Mouse (Mus musculus) limb, embryonic 14.5 days (tissue): ENCODE results near the gene Ntn1. TPM values are rescaled to one million over a fixed set of nuclear protein-coding genes. Genes with fewer than 3 reads are reported as not detected.

Experiments
- ATAC-seq: fragments of 200-750 bp; cut with Nextera tagmentation; 2 replicates; pipeline ENCODE4 v1.8.0; 2017; ENCODE audit warnings: low read depth, moderate number of reproducible peaks, moderate TSS enrichment; ENCODE audit not compliant: low FRiP score
- DNase-seq: peaks from one replicate; pipeline ENCODE4 v3.0.0-alpha.2; 2015; ENCODE audit warnings: low spot score
- H3K27ac ChIP-seq: fragments of 300-500 bp; sonication (generic); replicated peaks from 2 replicates; pipeline ENCODE4 v1.5.1; 2014; ENCODE audit warnings: low read depth, mild to moderate bottlenecking, low read length, moderate library complexity, mixed read lengths
- H3K27me3 ChIP-seq: fragments of 300-500 bp; sonication (generic); 2 replicates; pipeline ENCODE4 v1.6.1; 2014; ENCODE audit warnings: low read length, mixed read lengths; ENCODE audit not compliant: control insufficient read depth, insufficient read depth
- H3K36me3 ChIP-seq: fragments of 300-500 bp; sonication (generic); 2 replicates; pipeline ENCODE4 v1.6.1; 2014; ENCODE audit warnings: mild to moderate bottlenecking, low read length, moderate library complexity, mixed read lengths; ENCODE audit not compliant: control insufficient read depth, insufficient read depth
- H3K4me1 ChIP-seq: fragments of 300-500 bp; sonication (generic); 2 replicates; pipeline ENCODE4 v1.6.1; 2014; ENCODE audit warnings: antibody characterized with exemption, low read length, mixed read lengths; ENCODE audit not compliant: control insufficient read depth, insufficient read depth
- H3K4me2 ChIP-seq: fragments of 300-500 bp; sonication (generic); replicated peaks from 2 replicates; pipeline ENCODE4 v1.6.1; 2014; ENCODE audit warnings: low read depth, mild to moderate bottlenecking, low read length, moderate library complexity; ENCODE audit not compliant: severe bottlenecking
- H3K4me3 ChIP-seq: fragments of 300-500 bp; sonication (generic); replicated peaks from 2 replicates; pipeline ENCODE4 v1.5.1; 2014; ENCODE audit warnings: low read length
- H3K9ac ChIP-seq: fragments of 300-500 bp; sonication (generic); 2 replicates; pipeline ENCODE4 v1.6.1; 2014; ENCODE audit warnings: mild to moderate bottlenecking, low read depth, low read length, moderate library complexity; ENCODE audit not compliant: severe bottlenecking
- H3K9me3 ChIP-seq: fragments of 300-500 bp; sonication (generic); 2 replicates; pipeline ENCODE4 v1.6.1; 2016; ENCODE audit warnings: low read length; ENCODE audit not compliant: control insufficient read depth
- POLR2A ChIP-seq: fragments of 200-500 bp; IDR thresholded peaks from 2 replicates; pipeline ENCODE4 v1.8.0; 2012; ENCODE audit warnings: inconsistent platforms, mild to moderate bottlenecking, moderate library complexity, borderline replicate concordance; ENCODE audit not compliant: insufficient read depth, insufficient read length; ENCODE audit errors: extremely low read depth
- WGBS: fragments of 180-500 bp; shearing (Covaris S2); extraction: QIAGEN DNeasy Blood & Tissue Kit; methylation state at CpG from one replicate; pipeline ENCODE4 v1.1.7; 2014; 5-methylcytosine and 5-hydroxymethylcytosine counted together
- polyA plus RNA-seq, 2 experiments: library from polyadenylated mRNA; depleted of rRNA in 1 of 2; stranded (reverse) in 1 of 2; unstranded in 1 of 2; fragments of >200 nt; fragmentation: Nextera tagmentation in 1 of 2; extraction: Ambion mirVana in 1 of 2; gene quantifications; 2 replicates each; pipeline versions ENCODE4 v1.2.1 to v1.2.3; 2012 to 2014

Ntn1 gene
- polyA plus RNA-seq, 2 experiments, result 4.7 to 18.5 TPM

DNA sequence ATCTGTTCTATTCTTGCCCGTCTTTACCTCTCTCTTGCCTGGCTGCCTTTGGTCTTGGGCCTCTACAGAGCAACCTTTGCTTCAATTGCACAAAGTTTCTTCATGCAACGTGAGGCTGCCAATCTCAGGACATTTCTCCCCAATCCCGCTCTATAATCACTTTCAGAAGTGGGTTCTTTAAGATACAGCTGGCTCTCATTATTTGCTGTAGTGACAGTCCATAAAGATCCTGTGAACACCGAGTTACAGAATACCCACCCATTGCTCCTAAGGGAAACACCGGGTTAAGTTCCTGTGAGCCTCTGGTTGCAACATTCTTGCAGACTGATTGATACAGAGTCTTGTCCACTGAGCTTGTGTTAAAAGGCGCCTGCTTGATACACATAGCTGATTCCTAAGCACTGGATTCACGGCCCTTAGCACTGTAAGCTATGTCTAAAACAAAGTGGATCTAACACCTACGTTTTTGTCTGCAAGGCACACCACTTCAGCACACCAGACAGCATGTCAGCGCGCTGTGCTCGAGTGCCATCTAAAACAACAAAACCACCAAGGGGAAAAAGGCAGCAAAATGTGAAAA lies 85.0 kb downstream of the Ntn1 start:
- 0 out of 2 replicates have a peak overlapping the region, but pooled peaks have one; percentile 28 for H3K27ac ChIP-seq
- H3K36me3 ChIP-seq, result no peaks in the 10 kb centered on the region
- no peak for DNase-seq
- WGBS, result 38% methylated on average over 11 of the region's 11 CpGs
- peaks cover 6% of the 10 kb centered on the region; the same call in 1 of the 2 replicates for H3K9me3 ChIP-seq
- peaks cover 8% of the 10 kb centered on the region; the same call in 1 of the 2 replicates for H3K4me1 ChIP-seq
- no peak overlapping the region for H3K4me3 ChIP-seq
- ATAC-seq, result no peak
- no peak overlapping the region for H3K9ac ChIP-seq
- no peak for TF ChIP-seq POLR2A
- no peak overlapping the region for H3K4me2 ChIP-seq
- H3K27me3 ChIP-seq, result no peaks in the 10 kb centered on the region

DNA sequence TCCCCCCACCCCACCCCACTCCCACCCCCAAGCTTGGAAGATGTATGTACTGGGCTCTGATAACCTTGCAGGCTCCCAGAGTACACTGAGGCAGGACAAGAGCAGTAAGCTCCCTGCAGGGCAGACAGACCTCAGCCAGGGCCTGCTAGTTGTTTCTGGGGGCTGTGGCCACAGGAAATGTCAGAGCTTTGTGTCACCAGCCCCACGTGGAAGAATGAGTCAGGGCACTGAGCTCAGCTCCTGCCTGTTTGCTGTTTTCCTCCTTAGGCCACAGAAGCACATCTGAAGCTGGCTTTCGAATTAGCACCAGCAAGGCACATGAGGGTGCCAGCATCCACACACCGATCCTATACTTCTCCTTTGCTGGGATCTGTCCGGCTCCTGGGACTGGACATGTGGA lies 86.8 kb downstream of the Ntn1 start:
- 62% methylated on average over 4 of the region's 4 CpGs for WGBS
- no peak overlapping the region for H3K27ac ChIP-seq
- ATAC-seq (no peak), DNase-seq (no peak)
- no peak overlapping the region for H3K9ac ChIP-seq
- no peaks in the 10 kb centered on the region for H3K27me3 ChIP-seq
- H3K4me3 ChIP-seq, result no peak overlapping the region
- H3K4me2 ChIP-seq, result no peak overlapping the region
- TF ChIP-seq POLR2A, result no peak
- H3K9me3 ChIP-seq, result peaks cover 6% of the 10 kb centered on the region; the same call in 1 of the 2 replicates
- no peaks in the 10 kb centered on the region for H3K36me3 ChIP-seq
- peaks cover 8% of the 10 kb centered on the region; the same call in 1 of the 2 replicates for H3K4me1 ChIP-seq

DNA sequence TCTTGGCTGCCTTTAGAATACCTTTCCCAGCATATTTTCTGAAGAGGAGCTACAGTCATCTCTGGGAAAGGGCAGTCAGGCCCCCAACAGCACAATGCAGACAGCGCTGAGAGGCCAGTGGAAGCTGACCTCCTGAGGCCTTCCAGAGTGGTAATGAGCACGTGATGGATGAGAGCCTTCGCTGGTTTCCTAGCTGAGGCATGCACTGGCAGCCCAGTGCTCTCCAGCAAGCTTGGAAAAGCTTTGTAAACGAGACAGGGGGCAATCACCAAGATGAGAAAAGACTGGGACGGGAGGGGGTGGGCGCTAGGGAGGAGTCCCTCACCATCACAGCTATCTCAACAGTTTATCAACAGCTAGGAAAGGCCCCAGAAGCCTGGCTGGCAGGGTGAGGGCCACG lies 87.6 kb downstream of the Ntn1 start:
- Histone ChIP-seq H3K4me2 (no peak overlapping the region), H3K4me3 (no peak overlapping the region), H3K9ac (no peak overlapping the region), H3K9me3 (peaks cover 6% of the 10 kb centered on the region; the same call in 1 of the 2 replicates), H3K36me3 (no peaks in the 10 kb centered on the region), H3K27me3 (no peaks in the 10 kb centered on the region), H3K27ac (no peak overlapping the region), H3K4me1 (peaks cover 8% of the 10 kb centered on the region; the same call in 1 of the 2 replicates)
- ATAC-seq (no peak), DNase-seq (no peak)
- WGBS, result 20% methylated on average over 7 of the region's 7 CpGs
- no peak for TF ChIP-seq POLR2A

DNA sequence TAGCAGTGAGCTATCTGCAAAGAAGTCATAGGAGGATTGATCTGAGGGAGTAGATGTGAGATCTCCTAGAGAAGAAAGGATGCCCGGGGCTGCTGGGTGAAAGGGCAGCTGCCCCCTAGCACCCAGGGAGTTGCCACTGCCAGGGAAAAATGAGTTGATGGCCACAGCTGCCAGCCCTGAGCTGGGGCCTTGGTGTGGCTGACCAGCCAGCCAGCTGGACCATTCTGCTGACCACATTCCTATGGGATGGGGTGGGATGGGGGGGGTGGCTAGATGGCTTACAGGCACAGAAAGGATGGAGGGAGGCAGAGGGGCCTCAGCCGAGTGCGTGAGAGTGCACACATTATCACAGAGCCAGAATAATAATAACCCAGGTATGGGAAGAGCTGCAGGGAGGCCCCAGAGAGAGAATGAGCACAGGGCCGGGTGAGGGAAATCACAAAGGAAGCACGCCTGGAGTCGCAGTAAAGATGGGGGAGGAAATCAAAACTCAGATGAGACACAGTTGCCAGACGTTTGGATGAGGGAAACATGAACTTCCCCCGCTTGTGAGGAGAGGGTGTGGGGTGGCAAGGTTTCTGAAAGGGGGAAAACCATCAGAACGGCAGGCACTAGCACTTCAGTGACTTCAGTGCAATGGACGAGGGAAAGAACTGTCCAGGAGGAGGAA lies 91.6 kb downstream of the Ntn1 start:
- 46% methylated on average over 10 of the region's 10 CpGs for WGBS
- Histone ChIP-seq H3K27ac (no peak overlapping the region), H3K4me1 (no peaks in the 10 kb centered on the region), H3K9me3 (0 out of 2 replicates have a peak, but pooled peaks cover 3% of the 10 kb centered on the region), H3K27me3 (no peaks in the 10 kb centered on the region), H3K9ac (no peak overlapping the region), H3K36me3 (no peaks in the 10 kb centered on the region), H3K4me3 (no peak overlapping the region), H3K4me2 (no peak overlapping the region)
- no peak for ATAC-seq
- TF ChIP-seq POLR2A, result no peak
- no peak for DNase-seq

DNA sequence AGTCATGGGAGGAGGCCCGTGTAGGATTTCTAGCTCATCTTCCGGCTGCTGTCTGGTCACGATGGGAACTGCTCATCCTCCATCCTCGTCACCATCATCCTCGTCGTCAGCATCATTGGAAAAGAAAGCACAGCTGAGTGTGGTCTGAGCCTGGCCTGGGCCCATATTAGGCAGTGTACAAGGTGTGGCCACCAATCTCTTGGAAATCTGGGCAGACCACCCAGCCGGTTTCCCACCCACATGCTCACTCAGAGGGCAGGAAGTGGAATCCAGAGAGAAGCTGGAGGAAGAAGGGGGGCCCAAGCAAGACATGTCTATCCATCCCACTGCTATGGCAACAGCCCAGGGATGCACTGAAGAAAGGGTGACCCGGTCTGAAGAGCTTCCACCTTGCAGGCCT lies 94.6 kb downstream of the Ntn1 start:
- H3K4me2 ChIP-seq, result no peak overlapping the region
- no peak overlapping the region for H3K9ac ChIP-seq
- no peaks in the 10 kb centered on the region for H3K27me3 ChIP-seq
- 73% methylated on average over 8 of the region's 8 CpGs for WGBS
- H3K4me1 ChIP-seq, result peaks cover 2% of the 10 kb centered on the region; the same call in 1 of the 2 replicates
- no peak overlapping the region for H3K4me3 ChIP-seq
- H3K9me3 ChIP-seq, result no peaks in the 10 kb centered on the region
- H3K27ac ChIP-seq, result no peak overlapping the region
- DNase-seq (no peak), ATAC-seq (no peak)
- H3K36me3 ChIP-seq, result no peaks in the 10 kb centered on the region
- TF ChIP-seq POLR2A, result no peak
